Mouse (Mus musculus) heart, postnatal 0 days (tissue): Measurements from ENCODE around the gene U2surp.

Experiments used
- CTCF ChIP-seq: IDR thresholded peaks from 2 replicates; pipeline ENCODE4 v1.5.1; 2016; ENCODE audit warnings: antibody characterized with exemption, control low read depth, low read depth
- EP300 ChIP-seq: IDR thresholded peaks from 2 replicates; pipeline ENCODE4 v1.6.1; 2016; ENCODE audit warnings: antibody characterized with exemption, low read depth

DNA sequence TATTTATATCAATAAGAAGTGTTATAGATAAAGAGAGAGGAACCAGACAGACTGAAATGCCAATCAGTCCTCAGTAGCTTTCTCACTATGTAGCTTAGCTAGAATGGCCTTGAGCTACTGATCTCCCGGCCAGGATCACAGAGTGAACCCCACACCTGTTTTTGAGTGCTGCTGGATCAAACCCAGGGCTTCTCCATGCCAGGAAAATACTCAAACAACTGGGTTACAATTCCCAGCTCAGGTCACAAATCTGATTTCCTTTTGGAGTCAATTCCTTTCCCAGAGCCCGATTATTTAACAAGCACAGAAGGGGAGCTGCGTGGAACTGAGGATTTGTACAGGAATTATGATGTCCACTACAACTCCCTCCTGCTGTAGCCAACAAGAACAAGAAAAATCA, 31.8 kb downstream of the U2surp start:
- no peak for TF ChIP-seq CTCF
- TF ChIP-seq EP300 = no peak
